Mouse (Mus musculus): ENCODE results near the gene Arhgef28. TPM values are rescaled to one million over a fixed set of nuclear protein-coding genes. Genes with fewer than 3 reads are reported as not detected.

The Arhgef28 gene
- polyA plus RNA-seq, 1 experiment from 2014 or later = 17.0 TPM

- Histone ChIP-seq H3K36me3 (ENCODE audit: control insufficient read depth, insufficient read depth, low read length) (no peaks in the 10 kb centered on the region), H3K9me3 (ENCODE audit: control insufficient read depth, low read length) (no peaks in the 10 kb centered on the region), H3K27me3 (ENCODE audit: control insufficient read depth, insufficient read depth, low read length) (no peaks in the 10 kb centered on the region), H3K4me1 (ENCODE audit: control insufficient read depth, insufficient read depth, low read length) (no peaks in the 10 kb centered on the region), H3K4me2 (ENCODE audit: low read depth, severe bottlenecking) (no peak overlapping the region), H3K4me3 (ENCODE audit: low read depth, low read length) (no peak overlapping the region), H3K9ac (ENCODE audit: low read length) (no peak overlapping the region), H3K27ac (replicated peaks; ENCODE audit: low read depth, low read length) (no peak overlapping the region)
- no peak for DNase-seq (ENCODE audit: low spot score)
- ATAC-seq (ENCODE audit: insufficient number of reproducible peaks, low FRiP score, low TSS enrichment, low read depth) = no peak
- WGBS = 84% methylated on average over 5 of the region's 5 CpGs
Measured at GRCm38 (mm10) chr13:97966077-97966476, 240.2 kb downstream of the Arhgef28 start.

GRCm38 (mm10) chr13:97964892-97965424 is 241.3 kb downstream of the Arhgef28 start:
- 68% methylated on average over 8 of the region's 9 CpGs for WGBS
- no peaks in the 10 kb centered on the region for H3K36me3 ChIP-seq (ENCODE audit: control insufficient read depth, insufficient read depth, low read length)
- H3K27ac ChIP-seq (replicated peaks; ENCODE audit: low read depth, low read length) = no peak overlapping the region
- H3K27me3 ChIP-seq (ENCODE audit: control insufficient read depth, insufficient read depth, low read length) = no peaks in the 10 kb centered on the region
- no peaks in the 10 kb centered on the region for H3K4me1 ChIP-seq (ENCODE audit: control insufficient read depth, insufficient read depth, low read length)
- DNase-seq (ENCODE audit: low spot score) (no peak), ATAC-seq (ENCODE audit: insufficient number of reproducible peaks, low FRiP score, low TSS enrichment, low read depth) (no peak)
- H3K4me3 ChIP-seq (ENCODE audit: low read depth, low read length) = no peak overlapping the region
- no peaks in the 10 kb centered on the region for H3K9me3 ChIP-seq (ENCODE audit: control insufficient read depth, low read length)
- H3K4me2 ChIP-seq (ENCODE audit: low read depth, severe bottlenecking) = no peak overlapping the region
- no peak overlapping the region for H3K9ac ChIP-seq (ENCODE audit: low read length)

- ATAC-seq (ENCODE audit: insufficient number of reproducible peaks, low FRiP score, low TSS enrichment, low read depth) (no peak), DNase-seq (ENCODE audit: low spot score) (no peak)
- WGBS = 83% methylated on average over 4 of the region's 4 CpGs
- H3K9me3 ChIP-seq (ENCODE audit: control insufficient read depth, low read length) = no peaks in the 10 kb centered on the region
- no peak overlapping the region for H3K27ac ChIP-seq (replicated peaks; ENCODE audit: low read depth, low read length)
- no peaks in the 10 kb centered on the region for H3K27me3 ChIP-seq (ENCODE audit: control insufficient read depth, insufficient read depth, low read length)
- no peak overlapping the region for H3K9ac ChIP-seq (ENCODE audit: low read length)
- no peak overlapping the region for H3K4me2 ChIP-seq (ENCODE audit: low read depth, severe bottlenecking)
- H3K36me3 ChIP-seq (ENCODE audit: control insufficient read depth, insufficient read depth, low read length) = no peaks in the 10 kb centered on the region
- no peak overlapping the region for H3K4me3 ChIP-seq (ENCODE audit: low read depth, low read length)
- H3K4me1 ChIP-seq (ENCODE audit: control insufficient read depth, insufficient read depth, low read length) = no peaks in the 10 kb centered on the region
Measured at GRCm38 (mm10) chr13:97960142-97960541, 246.1 kb downstream of the Arhgef28 start.

- H3K4me2 ChIP-seq (ENCODE audit: low read depth, severe bottlenecking) = no peak overlapping the region
- no peak overlapping the region for H3K4me3 ChIP-seq (ENCODE audit: low read depth, low read length)
- H3K9ac ChIP-seq (ENCODE audit: low read length) = no peak overlapping the region
- H3K9me3 ChIP-seq (ENCODE audit: control insufficient read depth, low read length) = no peaks in the 10 kb centered on the region
- no peaks in the 10 kb centered on the region for H3K27me3 ChIP-seq (ENCODE audit: control insufficient read depth, insufficient read depth, low read length)
- no peak overlapping the region for H3K27ac ChIP-seq (replicated peaks; ENCODE audit: low read depth, low read length)
- ATAC-seq (ENCODE audit: insufficient number of reproducible peaks, low FRiP score, low TSS enrichment, low read depth) (no peak), DNase-seq (ENCODE audit: low spot score) (no peak)
- H3K36me3 ChIP-seq (ENCODE audit: control insufficient read depth, insufficient read depth, low read length) = no peaks in the 10 kb centered on the region
- no peaks in the 10 kb centered on the region for H3K4me1 ChIP-seq (ENCODE audit: control insufficient read depth, insufficient read depth, low read length)
- 66% methylated on average over 7 of the region's 7 CpGs for WGBS
Measured at GRCm38 (mm10) chr13:97959394-97959888, 246.8 kb downstream of the Arhgef28 start.

- Histone ChIP-seq H3K4me3 (ENCODE audit: low read depth, low read length) (no peak overlapping the region), H3K27me3 (ENCODE audit: control insufficient read depth, insufficient read depth, low read length) (no peaks in the 10 kb centered on the region), H3K9ac (ENCODE audit: low read length) (no peak overlapping the region), H3K4me2 (ENCODE audit: low read depth, severe bottlenecking) (no peak overlapping the region), H3K9me3 (ENCODE audit: control insufficient read depth, low read length) (no peaks in the 10 kb centered on the region), H3K27ac (replicated peaks; ENCODE audit: low read depth, low read length) (no peak overlapping the region), H3K36me3 (ENCODE audit: control insufficient read depth, insufficient read depth, low read length) (no peaks in the 10 kb centered on the region), H3K4me1 (ENCODE audit: control insufficient read depth, insufficient read depth, low read length) (no peaks in the 10 kb centered on the region)
- ATAC-seq (ENCODE audit: insufficient number of reproducible peaks, low FRiP score, low TSS enrichment, low read depth) (no peak), DNase-seq (ENCODE audit: low spot score) (no peak)
- 36% methylated on average over 9 of the region's 9 CpGs for WGBS
Measured at GRCm38 (mm10) chr13:97955759-97956158, 250.5 kb downstream of the Arhgef28 start.

GRCm38 (mm10) chr13:97954956-97955496 is 251.2 kb downstream of the Arhgef28 start:
- DNase-seq (ENCODE audit: low spot score) (no peak), ATAC-seq (ENCODE audit: insufficient number of reproducible peaks, low FRiP score, low TSS enrichment, low read depth) (no peak)
- no peaks in the 10 kb centered on the region for H3K27me3 ChIP-seq (ENCODE audit: control insufficient read depth, insufficient read depth, low read length)
- 36% methylated on average over 7 of the region's 7 CpGs for WGBS
- no peak overlapping the region for H3K4me3 ChIP-seq (ENCODE audit: low read depth, low read length)
- H3K4me1 ChIP-seq (ENCODE audit: control insufficient read depth, insufficient read depth, low read length) = no peaks in the 10 kb centered on the region
- no peaks in the 10 kb centered on the region for H3K36me3 ChIP-seq (ENCODE audit: control insufficient read depth, insufficient read depth, low read length)
- no peaks in the 10 kb centered on the region for H3K9me3 ChIP-seq (ENCODE audit: control insufficient read depth, low read length)
- H3K9ac ChIP-seq (ENCODE audit: low read length) = no peak overlapping the region
- H3K27ac ChIP-seq (replicated peaks; ENCODE audit: low read depth, low read length) = no peak overlapping the region
- no peak overlapping the region for H3K4me2 ChIP-seq (ENCODE audit: low read depth, severe bottlenecking)

- ATAC-seq (ENCODE audit: insufficient number of reproducible peaks, low FRiP score, low TSS enrichment, low read depth) = no peak
- Histone ChIP-seq H3K4me1 (ENCODE audit: control insufficient read depth, insufficient read depth, low read length) (no peaks in the 10 kb centered on the region), H3K4me3 (ENCODE audit: low read depth, low read length) (no peak overlapping the region), H3K27ac (replicated peaks; ENCODE audit: low read depth, low read length) (no peak overlapping the region), H3K4me2 (ENCODE audit: low read depth, severe bottlenecking) (no peak overlapping the region), H3K36me3 (ENCODE audit: control insufficient read depth, insufficient read depth, low read length) (no peaks in the 10 kb centered on the region), H3K9me3 (ENCODE audit: control insufficient read depth, low read length) (no peaks in the 10 kb centered on the region), H3K27me3 (ENCODE audit: control insufficient read depth, insufficient read depth, low read length) (no peaks in the 10 kb centered on the region), H3K9ac (ENCODE audit: low read length) (no peak overlapping the region)
- 79% methylated on average over 6 of the region's 6 CpGs for WGBS
- DNase-seq (ENCODE audit: low spot score) = no peak
Measured at GRCm38 (mm10) chr13:97954051-97954450, 252.2 kb downstream of the Arhgef28 start.

GRCm38 (mm10) chr13:97953526-97953925 is 252.7 kb downstream of the Arhgef28 start:
- H3K4me3 ChIP-seq (ENCODE audit: low read depth, low read length) = no peak overlapping the region
- no peaks in the 10 kb centered on the region for H3K4me1 ChIP-seq (ENCODE audit: control insufficient read depth, insufficient read depth, low read length)
- DNase-seq (ENCODE audit: low spot score) (no peak), ATAC-seq (ENCODE audit: insufficient number of reproducible peaks, low FRiP score, low TSS enrichment, low read depth) (no peak)
- H3K9ac ChIP-seq (ENCODE audit: low read length) = no peak overlapping the region
- no peaks in the 10 kb centered on the region for H3K27me3 ChIP-seq (ENCODE audit: control insufficient read depth, insufficient read depth, low read length)
- WGBS = 92% methylated on average over 19 of the region's 19 CpGs
- no peaks in the 10 kb centered on the region for H3K9me3 ChIP-seq (ENCODE audit: control insufficient read depth, low read length)
- no peak overlapping the region for H3K4me2 ChIP-seq (ENCODE audit: low read depth, severe bottlenecking)
- no peaks in the 10 kb centered on the region for H3K36me3 ChIP-seq (ENCODE audit: control insufficient read depth, insufficient read depth, low read length)
- H3K27ac ChIP-seq (replicated peaks; ENCODE audit: low read depth, low read length) = no peak overlapping the region

- no peak for ATAC-seq (ENCODE audit: insufficient number of reproducible peaks, low FRiP score, low TSS enrichment, low read depth)
- Histone ChIP-seq H3K9me3 (ENCODE audit: control insufficient read depth, low read length) (no peaks in the 10 kb centered on the region), H3K4me3 (ENCODE audit: low read depth, low read length) (no peak overlapping the region), H3K36me3 (ENCODE audit: control insufficient read depth, insufficient read depth, low read length) (no peaks in the 10 kb centered on the region), H3K27ac (replicated peaks; ENCODE audit: low read depth, low read length) (no peak overlapping the region), H3K4me1 (ENCODE audit: control insufficient read depth, insufficient read depth, low read length) (no peaks in the 10 kb centered on the region), H3K9ac (ENCODE audit: low read length) (no peak overlapping the region), H3K4me2 (ENCODE audit: low read depth, severe bottlenecking) (no peak overlapping the region), H3K27me3 (ENCODE audit: control insufficient read depth, insufficient read depth, low read length) (no peaks in the 10 kb centered on the region)
- DNase-seq (ENCODE audit: low spot score) = no peak
- WGBS = 92% methylated on average over 6 of the region's 6 CpGs
Measured at GRCm38 (mm10) chr13:97948856-97949255, 257.4 kb downstream of the Arhgef28 start.

Measured in limb, embryonic 11.5 days (tissue).